Mouse (Mus musculus): ENCODE results near the gene Zfp384.

Gene Zfp384

GRCm38 (mm10) chr6:125009129-125009180 is at the start of gene Zfp384:
TSS of gene Zfp384 (plus strand) at chr6:125009145.
- no peak for DNase-seq

GRCm38 (mm10) chr6:124959960-124960359 is 49.0 kb upstream of the Zfp384 start:
- no peak for DNase-seq

- DNase-seq, result peak; percentile 91
Observed at GRCm38 (mm10) chr6:124961021-124961420, 47.9 kb upstream of the Zfp384 start.

GRCm38 (mm10) chr6:124964638-124965037 is 44.3 kb upstream of the Zfp384 start:
- no peak for DNase-seq

- DNase-seq, result peak; percentile 99
Observed at GRCm38 (mm10) chr6:124965088-124965719, 43.7 kb upstream of the Zfp384 start, which contains the start of gene Cops7a. TSS of gene Cops7a (minus strand) at chr6:124965538.

GRCm38 (mm10) chr6:124965747-124966146 is 43.2 kb upstream of the Zfp384 start:
- no peak for DNase-seq

- DNase-seq, result no peak
Observed at GRCm38 (mm10) chr6:124966466-124967118, 42.4 kb upstream of the Zfp384 start.

- no peak for DNase-seq
Observed at GRCm38 (mm10) chr6:124967766-124968165, 41.2 kb upstream of the Zfp384 start.

GRCm38 (mm10) chr6:124992241-124992640 is 16.7 kb upstream of the Zfp384 start:
- DNase-seq, result no peak

GRCm38 (mm10) chr6:124993365-124993764 is 15.6 kb upstream of the Zfp384 start:
- no peak for DNase-seq

- no peak for DNase-seq
Observed at GRCm38 (mm10) chr6:124993876-124994275, 15.1 kb upstream of the Zfp384 start.

- DNase-seq, result peak; percentile 79
Observed at GRCm38 (mm10) chr6:124995246-124995645, 13.7 kb upstream of the Zfp384 start.

GRCm38 (mm10) chr6:124995831-124996403 is 13.0 kb upstream of the Zfp384 start:
- peak; percentile 67 for DNase-seq

- DNase-seq, result peak; percentile 93
Observed at GRCm38 (mm10) chr6:124996551-124997501, 12.1 kb upstream of the Zfp384 start, which contains the start of gene Pianp. TSS of gene Pianp (plus strand) at chr6:124996694.

- DNase-seq, result peak; percentile 94
Observed at GRCm38 (mm10) chr6:124998066-124998465, 10.9 kb upstream of the Zfp384 start.

- DNase-seq, result peak; percentile 92
Observed at GRCm38 (mm10) chr6:124999091-124999490, 9.9 kb upstream of the Zfp384 start.

GRCm38 (mm10) chr6:124999546-124999945 is 9.4 kb upstream of the Zfp384 start:
- DNase-seq, result no peak

- no peak for DNase-seq
Observed at GRCm38 (mm10) chr6:125003706-125004105, 5.2 kb upstream of the Zfp384 start.

GRCm38 (mm10) chr6:125005086-125005485 is 3.9 kb upstream of the Zfp384 start:
- peak; percentile 64 for DNase-seq

GRCm38 (mm10) chr6:125008060-125008459 is 885 bp upstream of the Zfp384 start:
- no peak for DNase-seq

GRCm38 (mm10) chr6:125008586-125009128 is 288 bp upstream of the Zfp384 start:
- DNase-seq, result peak; percentile 100

GRCm38 (mm10) chr6:125009181-125010073 is 482 bp downstream of the Zfp384 start:
- DNase-seq, result peak; percentile 99

All from heart, adult 11 months (tissue).